Mouse (Mus musculus) urinary bladder, postnatal 25 days (tissue): ENCODE data around the gene Bricd5.
A peak's percentile ranks its signal among the peaks of the same experiment; 100 is the strongest.
"Not testable (repeated sequence)": the region's sequence is repeated elsewhere in the genome, so short reads cannot be mapped to it uniquely, and the experiment has no call there.

Experiments
- DNase-seq: peaks from one replicate; pipeline ENCODE4 v3.0.0; 2022; ENCODE audit warnings: low spot score

Gene Bricd5

GRCm38 (mm10) chr17:24473612-24474275 is at the start of gene Bricd5:
Gene Bricd5, plus strand, starts transcription at chr17:24473884.
- DNase-seq, result no peak

- DNase-seq, result no peak
Observed at GRCm38 (mm10) chr17:24424489-24424888, 49.2 kb upstream of the Bricd5 start.

GRCm38 (mm10) chr17:24425326-24425725 is 48.4 kb upstream of the Bricd5 start:
- not testable (repeated sequence) for DNase-seq

- no peak for DNase-seq
Observed at GRCm38 (mm10) chr17:24425905-24426304, 47.8 kb upstream of the Bricd5 start.

GRCm38 (mm10) chr17:24426471-24427169 is 47.1 kb upstream of the Bricd5 start, which contains the start of gene Eci1:
Gene Eci1, plus strand, starts transcription at chr17:24426641.
- peak; percentile 87 for DNase-seq

- no peak for DNase-seq
Observed at GRCm38 (mm10) chr17:24427170-24427557, 46.5 kb upstream of the Bricd5 start.

- DNase-seq, result no peak
Observed at GRCm38 (mm10) chr17:24429201-24429983, 44.3 kb upstream of the Bricd5 start.

GRCm38 (mm10) chr17:24437016-24437415 is 36.7 kb upstream of the Bricd5 start:
- DNase-seq, result no peak

- DNase-seq, result no peak
Observed at GRCm38 (mm10) chr17:24440377-24440776, 33.3 kb upstream of the Bricd5 start.

GRCm38 (mm10) chr17:24441148-24441547 is 32.5 kb upstream of the Bricd5 start:
- no peak for DNase-seq

GRCm38 (mm10) chr17:24442107-24442506 is 31.6 kb upstream of the Bricd5 start:
- no peak for DNase-seq

- DNase-seq, result no peak
Observed at GRCm38 (mm10) chr17:24442632-24443155, 31.0 kb upstream of the Bricd5 start, which contains the start of gene Dnase1l2. Gene Dnase1l2, minus strand, starts transcription at chr17:24443105.

- DNase-seq, result no peak
Observed at GRCm38 (mm10) chr17:24443409-24443808, 30.3 kb upstream of the Bricd5 start.

- no peak for DNase-seq
Observed at GRCm38 (mm10) chr17:24446590-24446989, 27.1 kb upstream of the Bricd5 start.

GRCm38 (mm10) chr17:24449507-24449906 is 24.2 kb upstream of the Bricd5 start:
- DNase-seq, result no peak

- DNase-seq, result no peak
Observed at GRCm38 (mm10) chr17:24451220-24451619, 22.5 kb upstream of the Bricd5 start.

GRCm38 (mm10) chr17:24453372-24453771 is 20.3 kb upstream of the Bricd5 start:
- DNase-seq, result no peak

- DNase-seq, result no peak
Observed at GRCm38 (mm10) chr17:24454218-24454755, 19.4 kb upstream of the Bricd5 start.

GRCm38 (mm10) chr17:24454756-24455522 is 18.7 kb upstream of the Bricd5 start:
- peak; percentile 98 for DNase-seq

- DNase-seq, result not testable (repeated sequence)
Observed at GRCm38 (mm10) chr17:24455523-24456206, 18.0 kb upstream of the Bricd5 start.

- no peak for DNase-seq
Observed at GRCm38 (mm10) chr17:24461580-24461979, 12.1 kb upstream of the Bricd5 start.
